Mouse (Mus musculus) liver, embryonic 14.5 days (tissue): ENCODE measurements around the gene Dstyk.

Experiments
- CTCF ChIP-seq: IDR thresholded peaks from 2 replicates; pipeline ENCODE4 v1.5.1; 2016; ENCODE audit warnings: antibody characterized with exemption, low read depth, control low read depth
- EP300 ChIP-seq: IDR thresholded peaks from 2 replicates; pipeline ENCODE4 v1.6.1; 2016; ENCODE audit warnings: antibody characterized with exemption, low read depth

- TF ChIP-seq CTCF (no peak), EP300 (no peak)
Observed at GRCm38 (mm10) chr1:132372354-132372753, 45.0 kb upstream of the Dstyk start.
